Mouse (Mus musculus) CH12.LX (cell line): ENCODE data around the gene Avpr2.

Experiments
- BHLHE40 ChIP-seq: IDR thresholded peaks from 2 replicates; pipeline ENCODE4 v1.6.1; 2011; ENCODE audit warnings: mild to moderate bottlenecking, low read depth, low read length, improper control_type of control experiment
- CTCF ChIP-seq, 2 experiments: IDR thresholded peaks in 1 of 2; conservative IDR thresholded peaks in 1 of 2; 2 replicates each; pipeline ENCODE4 v1.5.1; 2011 to 2012; ENCODE audit warnings: low read depth in 2 of 2, low read length in 2 of 2, improper control_type of control experiment in 1 of 2, inconsistent platforms in 1 of 2, mild to moderate bottlenecking in 1 of 2, moderate library complexity in 1 of 2
- E2F4 ChIP-seq: IDR thresholded peaks from 2 replicates; pipeline ENCODE4 v1.6.1; 2011; ENCODE audit warnings: low read depth, low read length, improper control_type of control experiment; ENCODE audit not compliant: insufficient replicate concordance
- ETS1 ChIP-seq: conservative IDR thresholded peaks from 2 replicates; pipeline ENCODE4 v1.6.1; 2012; ENCODE audit warnings: low read depth, mild to moderate bottlenecking, inconsistent platforms, low read length, improper control_type of control experiment, moderate library complexity
- HCFC1 ChIP-seq: IDR thresholded peaks from 2 replicates; pipeline ENCODE4 v1.6.1; 2012; ENCODE audit warnings: low read depth, mild to moderate bottlenecking, inconsistent platforms, low read length, improper control_type of control experiment
- JUND ChIP-seq: conservative IDR thresholded peaks from 2 replicates; pipeline ENCODE4 v1.6.1; 2011; ENCODE audit warnings: low read depth, low read length, improper control_type of control experiment
- POLR2A ChIP-seq: IDR thresholded peaks from 2 replicates; pipeline ENCODE4 v1.6.1; 2011; ENCODE audit warnings: low read depth, mild to moderate bottlenecking, improper control_type of control experiment, low read length
- RCOR1 ChIP-seq: conservative IDR thresholded peaks from 2 replicates; pipeline ENCODE4 v1.6.1; 2012; ENCODE audit warnings: low read depth, mild to moderate bottlenecking, inconsistent platforms, low read length, improper control_type of control experiment
- SMC3 ChIP-seq: IDR thresholded peaks from 2 replicates; pipeline ENCODE4 v1.6.1; 2011; ENCODE audit warnings: low read depth, low read length, improper control_type of control experiment
- UBTF ChIP-seq: IDR thresholded peaks from 2 replicates; pipeline ENCODE4 v1.6.1; 2012; ENCODE audit warnings: low read depth, mild to moderate bottlenecking, inconsistent platforms, low read length, improper control_type of control experiment, moderate library complexity
- ZC3H11A ChIP-seq: IDR thresholded peaks from 2 replicates; pipeline ENCODE4 v1.6.1; 2012; ENCODE audit warnings: low read depth, mild to moderate bottlenecking, inconsistent platforms, low read length, improper control_type of control experiment

DNA sequence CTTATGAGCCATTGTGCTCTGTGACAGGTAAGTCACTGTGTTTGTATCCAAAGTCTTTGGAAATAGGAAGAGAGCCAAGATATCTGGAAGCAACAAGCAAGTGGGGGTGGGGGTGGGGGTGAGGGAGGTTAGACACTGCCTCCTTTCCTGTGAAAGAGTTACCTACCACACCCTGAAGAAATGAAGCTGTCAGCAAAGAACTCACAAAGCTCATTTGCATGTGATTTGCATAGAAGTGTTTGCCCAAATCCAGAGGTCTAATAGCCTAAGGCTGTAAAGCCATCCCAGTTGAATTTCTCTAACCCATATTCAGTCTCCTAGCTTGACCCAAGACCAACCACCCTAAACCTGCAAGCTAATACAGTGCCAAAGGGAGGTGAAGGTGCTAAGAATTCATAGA is 18.5 kb downstream of the Avpr2 start:
- TF ChIP-seq SMC3 (no peak), ETS1 (no peak), POLR2A (no peak), CTCF (conservative IDR thresholded peaks at IDR 0.05 in 1 of 2, IDR thresholded peaks at IDR 0.05 in 1 of 2; ENCODE audit: low read depth in 2 of 2, low read length in 2 of 2) (no peak), JUND (no peak), HCFC1 (no peak), UBTF (no peak), ZC3H11A (no peak), E2F4 (no peak), BHLHE40 (no peak), RCOR1 (no peak)
